Mouse (Mus musculus) limb, embryonic 15.5 days (tissue): ENCODE measurements around the gene Cacna1c. TPM values are rescaled to one million over a fixed set of nuclear protein-coding genes. Genes with fewer than 3 reads are reported as not detected.
A peak's percentile ranks its signal among the peaks of the same experiment; 100 is the strongest.

Experiments used
- ATAC-seq: fragments of 200-750 bp; cut with Nextera tagmentation; 2 replicates; pipeline ENCODE4 v1.8.0; 2017; ENCODE audit warnings: low read depth, moderate TSS enrichment; ENCODE audit not compliant: insufficient number of reproducible peaks, low FRiP score, low TSS enrichment
- H3K27ac ChIP-seq: fragments of 300-500 bp; sonication (generic); 2 replicates; pipeline ENCODE4 v1.5.1; 2015; ENCODE audit warnings: moderate library complexity, mild to moderate bottlenecking, inconsistent platforms
- H3K27me3 ChIP-seq: fragments of 300-500 bp; sonication (generic); 2 replicates; pipeline ENCODE4 v1.6.1; 2015; ENCODE audit warnings: inconsistent platforms
- H3K36me3 ChIP-seq: fragments of 300-500 bp; sonication (generic); 2 replicates; pipeline ENCODE4 v1.6.1; 2015; ENCODE audit warnings: inconsistent platforms
- H3K4me1 ChIP-seq: fragments of 300-500 bp; sonication (generic); 2 replicates; pipeline ENCODE4 v1.6.1; 2015; ENCODE audit warnings: inconsistent platforms
- H3K4me2 ChIP-seq: fragments of 300-500 bp; sonication (generic); 2 replicates; pipeline ENCODE4 v1.6.1; 2015; ENCODE audit warnings: mild to moderate bottlenecking, inconsistent platforms
- H3K4me3 ChIP-seq: fragments of 300-500 bp; sonication (generic); 2 replicates; pipeline ENCODE4 v1.5.1; 2015; ENCODE audit warnings: mild to moderate bottlenecking, inconsistent platforms
- H3K9ac ChIP-seq: fragments of 300-500 bp; sonication (generic); 2 replicates; pipeline ENCODE4 v1.6.1; 2015; ENCODE audit warnings: inconsistent platforms
- H3K9me3 ChIP-seq: fragments of 300-500 bp; sonication (generic); 2 replicates; pipeline ENCODE4 v1.6.1; 2016; ENCODE audit warnings: inconsistent platforms
- WGBS: fragments of 180-500 bp; shearing (Covaris S2); methylation state at CpG from one replicate; pipeline ENCODE4 v1.1.7; 2015; 5-methylcytosine and 5-hydroxymethylcytosine counted together
- polyA plus RNA-seq: library from polyadenylated mRNA; unstranded; fragments of >200 nt; fragmentation: Nextera tagmentation; extraction: Ambion mirVana; gene quantifications from 2 replicates; pipeline ENCODE4 v1.2.1, GENCODE M21; 2015

The Cacna1c gene
- polyA plus RNA-seq, 1 experiment from 2014 or later = 6.2 TPM

DNA sequence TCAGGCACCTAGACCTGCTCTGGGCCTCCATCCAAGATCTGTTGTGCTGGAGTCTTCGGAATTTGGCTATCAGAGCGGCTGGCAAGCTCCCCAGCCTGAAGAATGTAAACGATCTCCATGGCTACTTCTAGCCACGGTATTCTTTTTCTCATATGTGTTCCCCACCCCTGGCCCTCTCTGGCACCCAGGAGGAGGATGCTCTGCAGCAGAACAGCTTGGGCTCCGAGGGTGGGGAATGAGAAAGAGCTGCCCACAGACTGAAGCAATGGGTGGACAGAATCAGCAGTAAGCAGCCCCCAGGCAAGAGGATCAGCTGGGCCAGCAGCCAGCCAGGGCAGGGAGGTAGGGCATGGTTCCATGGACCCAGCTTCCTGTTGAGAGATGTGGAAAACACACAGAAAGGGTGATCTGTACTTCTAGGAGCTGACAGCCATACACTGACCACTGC, 404.3 kb downstream of the Cacna1c start:
- Histone ChIP-seq H3K4me1 (peaks cover 21% of the 10 kb centered on the region), H3K9me3 (no peaks in the 10 kb centered on the region), H3K4me2 (peak overlapping the region; percentile 30), H3K27ac (peak overlapping the region; percentile 59), H3K9ac (no peak overlapping the region), H3K27me3 (no peaks in the 10 kb centered on the region), H3K36me3 (no peaks in the 10 kb centered on the region), H3K4me3 (no peak overlapping the region)
- 13% methylated on average over 5 of the region's 5 CpGs for whole genome bisulfite sequencing
- ATAC-seq = peak; percentile 41; the same call in 1 of the 2 replicates

DNA sequence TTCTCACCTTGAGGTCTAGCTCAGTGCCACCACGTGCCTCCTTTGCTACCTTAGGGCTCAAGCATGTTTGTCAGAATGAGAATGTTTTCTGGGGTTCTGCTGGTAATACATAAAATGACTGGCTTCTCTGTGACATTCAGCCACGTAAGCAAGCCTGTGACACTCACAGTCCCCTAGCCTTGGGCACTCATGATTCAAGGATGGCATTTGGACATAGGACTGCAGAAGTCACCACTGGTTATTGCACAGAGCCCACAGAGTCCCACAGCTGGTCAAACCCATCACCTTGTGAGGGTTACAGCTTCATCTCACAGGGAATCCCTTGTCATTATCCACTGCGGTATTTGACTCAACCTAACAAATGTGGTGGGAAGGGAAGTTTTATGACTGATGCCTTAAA, 408.3 kb downstream of the Cacna1c start:
- no peak overlapping the region for H3K4me3 ChIP-seq
- no peaks in the 10 kb centered on the region for H3K36me3 ChIP-seq
- H3K27me3 ChIP-seq = no peaks in the 10 kb centered on the region
- peaks cover 22% of the 10 kb centered on the region for H3K4me1 ChIP-seq
- no peak overlapping the region for H3K27ac ChIP-seq
- no peak for ATAC-seq
- WGBS = 77% methylated on average over 3 of the region's 3 CpGs
- no peaks in the 10 kb centered on the region for H3K9me3 ChIP-seq
- no peak overlapping the region for H3K4me2 ChIP-seq
- no peak overlapping the region for H3K9ac ChIP-seq

DNA sequence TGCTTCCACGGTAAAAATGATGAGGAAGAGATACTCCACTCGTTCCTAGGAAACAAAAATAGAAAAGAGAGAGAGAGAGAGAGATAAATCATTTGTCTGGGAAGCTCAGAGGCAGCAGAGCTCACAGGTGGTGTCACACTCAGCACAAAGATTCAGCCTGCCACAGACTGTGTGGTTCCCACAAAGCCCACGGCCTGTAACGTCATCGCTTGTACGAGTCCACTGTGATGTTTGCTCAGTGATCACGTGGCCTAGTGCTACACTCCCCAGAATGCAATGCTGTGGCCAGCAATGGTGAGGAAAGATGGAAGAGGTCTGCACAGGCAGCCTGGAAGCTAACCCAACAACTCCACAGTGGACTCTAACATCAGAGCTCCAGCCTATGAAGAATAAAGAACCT, 415.9 kb downstream of the Cacna1c start:
- H3K4me1 ChIP-seq = peaks cover 24% of the 10 kb centered on the region; the same call in 1 of the 2 replicates
- H3K36me3 ChIP-seq = peaks cover 4% of the 10 kb centered on the region; the same call in 1 of the 2 replicates
- H3K27ac ChIP-seq = no peak overlapping the region
- no peak overlapping the region for H3K4me3 ChIP-seq
- H3K27me3 ChIP-seq = no peaks in the 10 kb centered on the region
- no peak overlapping the region for H3K4me2 ChIP-seq
- ATAC-seq = no peak
- WGBS = 75% methylated on average over 7 of the region's 7 CpGs
- no peak overlapping the region for H3K9ac ChIP-seq
- no peaks in the 10 kb centered on the region for H3K9me3 ChIP-seq

DNA sequence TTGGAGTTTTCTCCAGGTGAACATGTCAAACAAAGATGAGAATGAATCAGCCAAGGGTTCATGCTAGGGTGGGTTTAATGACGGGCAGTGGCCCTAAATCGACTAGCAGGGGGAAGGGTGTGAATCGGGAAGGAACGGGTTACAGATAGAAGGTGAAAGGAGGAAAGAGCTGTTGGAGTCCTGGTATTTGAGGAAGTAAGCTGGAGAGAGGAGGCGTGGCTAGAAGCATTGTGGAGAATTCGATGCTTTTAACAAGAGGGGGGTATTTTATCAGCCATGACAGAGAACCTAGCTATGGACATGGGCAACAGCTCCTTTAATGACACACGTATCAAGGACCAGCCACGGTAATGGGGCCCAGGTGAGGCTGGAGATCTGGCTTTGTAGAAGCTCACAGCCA, 417.0 kb downstream of the Cacna1c start:
- no peak for ATAC-seq
- H3K36me3 ChIP-seq = peaks cover 13% of the 10 kb centered on the region; the same call in 1 of the 2 replicates

DNA sequence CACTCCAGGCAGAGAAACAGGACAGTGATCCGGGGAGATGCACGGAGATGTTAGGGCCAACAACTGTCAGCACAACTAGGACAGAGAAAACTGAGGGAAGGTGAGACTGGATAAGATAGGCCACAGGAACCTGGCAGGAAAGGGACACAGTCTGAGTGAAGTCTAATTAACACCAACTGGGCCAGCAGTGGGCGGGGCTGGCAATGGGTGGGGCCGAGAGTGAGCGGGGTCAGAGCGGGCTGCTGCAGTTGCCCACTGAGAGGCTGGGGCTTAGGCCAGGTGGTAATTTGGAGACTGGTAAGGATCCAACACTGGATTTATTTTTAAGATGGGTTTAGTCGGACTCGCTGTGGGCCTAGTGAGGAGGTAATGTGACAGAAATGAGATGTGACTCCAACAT, 418.8 kb downstream of the Cacna1c start:
- H3K4me1 ChIP-seq = peaks cover 21% of the 10 kb centered on the region; the same call in 1 of the 2 replicates
- H3K9me3 ChIP-seq = no peaks in the 10 kb centered on the region
- no peak overlapping the region for H3K4me2 ChIP-seq
- no peaks in the 10 kb centered on the region for H3K27me3 ChIP-seq
- WGBS = 61% methylated on average over 8 of the region's 8 CpGs
- no peak overlapping the region for H3K9ac ChIP-seq
- no peak for ATAC-seq
- peaks cover 13% of the 10 kb centered on the region; the same call in 1 of the 2 replicates for H3K36me3 ChIP-seq
- H3K4me3 ChIP-seq = no peak overlapping the region
- no peak overlapping the region for H3K27ac ChIP-seq

More for the DNA sequence above, 417.0 kb downstream of the Cacna1c start:
- 73% methylated on average over 8 of the region's 8 CpGs for WGBS
- Histone ChIP-seq H3K9ac (no peak overlapping the region), H3K4me3 (no peak overlapping the region), H3K4me2 (no peak overlapping the region), H3K27ac (no peak overlapping the region), H3K27me3 (no peaks in the 10 kb centered on the region), H3K9me3 (no peaks in the 10 kb centered on the region), H3K4me1 (peaks cover 24% of the 10 kb centered on the region; the same call in 1 of the 2 replicates)

DNA sequence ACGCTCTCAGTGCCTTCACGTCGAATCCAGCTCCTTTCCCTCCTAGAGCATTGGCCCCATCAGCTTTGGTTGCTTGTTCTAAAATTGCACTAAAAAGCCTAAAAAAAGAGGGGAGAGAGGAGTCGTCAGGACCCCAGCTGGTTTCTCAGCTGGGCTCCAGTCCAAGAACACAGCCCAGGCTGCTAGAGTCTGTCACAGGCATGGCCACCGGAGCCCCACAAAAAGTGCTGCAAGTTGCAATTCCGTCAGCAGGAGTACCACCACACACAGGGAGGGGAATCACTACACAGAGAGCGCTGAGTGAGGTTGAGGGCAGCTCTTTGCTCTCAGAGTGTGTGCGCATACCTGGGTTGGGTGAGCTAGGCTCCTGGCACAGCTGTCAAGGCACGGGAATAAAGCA, 419.8 kb downstream of the Cacna1c start:
- Histone ChIP-seq H3K9me3 (no peaks in the 10 kb centered on the region), H3K4me2 (no peak overlapping the region), H3K4me1 (peaks cover 17% of the 10 kb centered on the region; the same call in 1 of the 2 replicates), H3K27ac (0 out of 2 replicates have a peak overlapping the region, but pooled peaks have one; percentile 19), H3K4me3 (no peak overlapping the region), H3K27me3 (no peaks in the 10 kb centered on the region), H3K36me3 (peaks cover 13% of the 10 kb centered on the region; the same call in 1 of the 2 replicates), H3K9ac (no peak overlapping the region)
- WGBS = 57% methylated on average over 9 of the region's 9 CpGs
- ATAC-seq = peak; percentile 50

DNA sequence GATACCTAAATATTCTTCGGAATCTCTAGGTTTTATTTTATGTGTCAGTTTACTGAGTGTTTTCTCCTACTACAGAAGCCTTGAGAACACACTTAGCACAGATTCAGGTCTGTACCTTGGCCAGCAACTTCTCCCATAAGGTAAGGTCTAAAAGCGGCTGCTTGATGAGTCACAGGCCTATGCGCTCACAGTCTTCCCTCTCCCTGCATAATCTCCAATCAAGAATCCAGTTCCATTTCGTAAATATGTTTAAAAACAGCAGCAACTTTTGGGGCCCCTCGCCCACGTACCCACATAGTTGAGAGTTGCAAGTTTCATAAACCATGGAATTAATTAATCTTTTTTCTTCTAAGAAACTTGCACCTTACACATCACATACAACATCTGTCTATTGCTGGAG, 423.6 kb downstream of the Cacna1c start:
- no peak overlapping the region for H3K4me3 ChIP-seq
- no peak overlapping the region for H3K9ac ChIP-seq
- no peaks in the 10 kb centered on the region for H3K27me3 ChIP-seq
- H3K4me2 ChIP-seq = no peak overlapping the region
- ATAC-seq = no peak
- no peaks in the 10 kb centered on the region for H3K9me3 ChIP-seq
- peaks cover 13% of the 10 kb centered on the region; the same call in 1 of the 2 replicates for H3K36me3 ChIP-seq
- 87% methylated on average over 6 of the region's 6 CpGs for WGBS
- no peak overlapping the region for H3K27ac ChIP-seq
- H3K4me1 ChIP-seq = peaks cover 11% of the 10 kb centered on the region; the same call in 1 of the 2 replicates

DNA sequence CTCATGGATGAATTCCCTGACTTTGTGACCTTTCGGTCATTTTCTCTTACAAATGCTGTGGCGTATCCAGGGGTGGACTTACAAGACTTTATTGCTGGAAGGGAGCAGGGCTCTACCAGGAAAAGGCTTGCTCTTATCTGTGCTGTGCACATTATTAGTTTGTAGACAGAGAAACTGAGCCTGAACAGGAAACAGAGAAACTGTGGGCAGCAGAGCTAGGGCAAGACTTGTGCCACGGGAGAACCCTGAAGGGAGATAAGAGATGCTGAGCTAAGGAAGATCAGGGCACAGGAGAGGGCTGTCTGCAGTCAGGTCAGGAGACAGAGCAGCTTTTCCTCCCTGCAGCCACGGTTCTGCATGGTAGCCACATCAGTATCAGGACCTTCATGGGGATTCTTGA, 425.1 kb downstream of the Cacna1c start:
- H3K9me3 ChIP-seq = no peaks in the 10 kb centered on the region
- H3K27me3 ChIP-seq = no peaks in the 10 kb centered on the region
- H3K4me1 ChIP-seq = no peaks in the 10 kb centered on the region
- no peak overlapping the region for H3K4me3 ChIP-seq
- H3K9ac ChIP-seq = no peak overlapping the region
- peaks cover 13% of the 10 kb centered on the region; the same call in 1 of the 2 replicates for H3K36me3 ChIP-seq
- no peak overlapping the region for H3K27ac ChIP-seq
- no peak for ATAC-seq
- no peak overlapping the region for H3K4me2 ChIP-seq
- WGBS = 87% methylated on average over 4 of the region's 4 CpGs

DNA sequence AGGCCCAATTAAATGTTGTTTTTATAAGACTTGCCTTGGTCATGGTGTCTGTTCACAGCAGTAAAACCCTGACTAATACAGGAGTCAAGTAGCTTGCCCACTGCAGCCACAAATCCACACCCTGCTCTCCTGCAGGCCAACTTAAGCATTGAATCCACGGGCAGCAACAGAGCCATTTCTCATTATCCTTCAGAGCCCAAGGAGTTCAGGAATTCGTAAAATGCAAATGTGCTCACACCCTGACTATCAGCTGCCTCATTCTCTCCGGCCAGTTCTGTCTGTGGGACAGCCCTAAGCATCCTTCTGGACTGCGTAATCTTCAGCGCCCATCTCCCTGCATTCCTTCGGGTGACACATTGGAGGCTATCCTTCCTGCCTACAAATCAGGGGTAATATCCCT, 425.8 kb downstream of the Cacna1c start:
- Histone ChIP-seq H3K4me2 (no peak overlapping the region), H3K27ac (no peak overlapping the region), H3K27me3 (no peaks in the 10 kb centered on the region), H3K9ac (no peak overlapping the region), H3K9me3 (no peaks in the 10 kb centered on the region), H3K4me3 (no peak overlapping the region), H3K4me1 (no peaks in the 10 kb centered on the region), H3K36me3 (peaks cover 10% of the 10 kb centered on the region; the same call in 1 of the 2 replicates)
- no peak for ATAC-seq
- 77% methylated on average over 6 of the region's 6 CpGs for WGBS

DNA sequence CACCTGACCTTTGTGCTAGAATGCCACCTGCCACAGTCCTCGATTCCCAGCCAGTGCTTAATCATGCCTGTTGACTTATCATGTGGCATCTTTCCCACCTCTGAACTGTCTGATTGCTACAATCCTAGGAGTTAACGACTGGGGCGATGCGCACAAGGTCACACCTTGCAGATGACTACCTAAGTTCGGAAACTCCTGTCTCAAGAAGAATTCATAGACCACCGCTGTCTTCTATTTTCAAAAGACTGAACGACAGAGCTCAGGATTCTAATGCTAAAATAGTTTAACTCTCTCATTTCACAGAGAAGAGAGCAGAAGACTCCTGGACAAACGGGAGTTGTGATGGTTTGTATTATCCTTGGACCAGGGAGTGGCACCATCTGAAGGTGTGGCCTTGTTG, 426.4 kb downstream of the Cacna1c start:
- Histone ChIP-seq H3K36me3 (0 out of 2 replicates have a peak, but pooled peaks cover 4% of the 10 kb centered on the region), H3K4me1 (no peaks in the 10 kb centered on the region), H3K27me3 (no peaks in the 10 kb centered on the region), H3K27ac (no peak overlapping the region), H3K4me2 (no peak overlapping the region), H3K9ac (no peak overlapping the region), H3K9me3 (no peaks in the 10 kb centered on the region), H3K4me3 (no peak overlapping the region)
- no peak for ATAC-seq
- WGBS = 94% methylated on average over 8 of the region's 8 CpGs

DNA sequence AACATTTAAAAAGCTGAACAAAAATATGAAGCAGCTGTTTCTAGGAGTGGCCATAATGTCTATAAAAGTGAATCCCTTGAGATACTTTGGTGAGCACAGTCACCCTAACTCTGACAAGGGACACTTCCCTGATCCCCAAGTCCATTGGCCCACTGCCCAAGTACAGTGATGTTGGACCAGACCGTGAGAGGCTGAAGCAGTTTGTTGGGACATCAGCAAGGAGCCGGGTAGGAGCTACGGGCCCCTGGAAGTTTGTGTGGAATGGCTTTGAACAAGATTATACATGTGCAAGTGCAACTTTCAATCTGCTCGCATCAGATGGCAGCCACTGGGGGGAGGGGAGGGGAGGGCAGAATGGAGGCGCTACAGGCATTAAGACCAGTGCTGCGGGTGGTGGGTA, 428.5 kb downstream of the Cacna1c start:
- no peaks in the 10 kb centered on the region for H3K27me3 ChIP-seq
- no peak for ATAC-seq
- H3K36me3 ChIP-seq = no peaks in the 10 kb centered on the region

DNA sequence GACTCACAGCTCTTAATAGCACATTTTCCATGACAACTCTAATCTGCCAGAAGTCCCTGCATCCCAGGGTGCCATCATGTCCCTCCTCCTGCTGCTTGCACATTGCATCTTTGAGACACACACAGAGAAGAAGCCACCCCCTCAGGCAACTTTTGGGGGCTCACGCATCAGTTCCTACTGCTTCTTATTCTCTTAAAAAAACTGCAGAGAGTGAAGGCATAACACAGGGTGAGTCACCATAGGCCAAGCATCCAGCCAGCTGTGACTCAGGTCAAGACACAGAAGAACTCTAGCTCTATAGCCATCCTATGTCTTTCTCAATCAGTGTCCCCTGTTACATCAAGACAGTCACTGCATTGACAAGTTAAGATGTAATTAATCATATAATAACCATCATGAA, 431.0 kb downstream of the Cacna1c start:
- no peak for ATAC-seq
- no peak overlapping the region for H3K27ac ChIP-seq
- WGBS = 76% methylated on average over 1 of the region's 1 CpGs

More for the DNA sequence above, 428.5 kb downstream of the Cacna1c start:
- Histone ChIP-seq H3K27ac (no peak overlapping the region), H3K4me1 (no peaks in the 10 kb centered on the region), H3K9me3 (no peaks in the 10 kb centered on the region), H3K4me3 (no peak overlapping the region), H3K4me2 (no peak overlapping the region), H3K9ac (no peak overlapping the region)
- 54% methylated on average over 6 of the region's 6 CpGs for WGBS

DNA sequence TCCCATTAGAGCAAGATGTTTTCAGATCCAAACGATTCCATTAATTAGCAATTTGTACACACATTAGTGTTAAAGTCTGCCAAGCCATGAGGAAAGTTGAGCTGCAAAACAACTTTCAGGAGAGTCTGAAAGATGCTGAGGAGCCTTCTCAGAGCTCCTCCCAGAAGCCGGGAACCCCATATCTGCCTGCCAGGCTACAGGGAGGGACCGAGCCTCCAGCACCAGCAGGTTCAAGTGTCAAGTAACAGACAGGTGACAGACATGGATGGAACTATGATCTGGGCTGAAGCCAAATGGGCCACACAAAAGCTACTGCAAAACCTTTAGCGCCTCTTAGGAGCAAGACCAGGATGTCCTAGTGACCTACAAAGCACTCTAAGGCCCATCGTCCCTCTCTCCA, 437.2 kb downstream of the Cacna1c start:
- no peak overlapping the region for H3K4me2 ChIP-seq
- no peak for ATAC-seq
- H3K36me3 ChIP-seq = no peaks in the 10 kb centered on the region
- H3K27ac ChIP-seq = no peak overlapping the region
- no peak overlapping the region for H3K9ac ChIP-seq
- H3K9me3 ChIP-seq = no peaks in the 10 kb centered on the region
- H3K4me1 ChIP-seq = no peaks in the 10 kb centered on the region
- 73% methylated on average over 5 of the region's 5 CpGs for WGBS
- no peaks in the 10 kb centered on the region for H3K27me3 ChIP-seq
- H3K4me3 ChIP-seq = no peak overlapping the region

More for the DNA sequence above, 431.0 kb downstream of the Cacna1c start:
- Histone ChIP-seq H3K9me3 (no peaks in the 10 kb centered on the region), H3K4me1 (no peaks in the 10 kb centered on the region), H3K4me3 (no peak overlapping the region), H3K36me3 (no peaks in the 10 kb centered on the region), H3K27me3 (no peaks in the 10 kb centered on the region), H3K9ac (no peak overlapping the region), H3K4me2 (no peak overlapping the region)
